In the genomic region with DNA sequence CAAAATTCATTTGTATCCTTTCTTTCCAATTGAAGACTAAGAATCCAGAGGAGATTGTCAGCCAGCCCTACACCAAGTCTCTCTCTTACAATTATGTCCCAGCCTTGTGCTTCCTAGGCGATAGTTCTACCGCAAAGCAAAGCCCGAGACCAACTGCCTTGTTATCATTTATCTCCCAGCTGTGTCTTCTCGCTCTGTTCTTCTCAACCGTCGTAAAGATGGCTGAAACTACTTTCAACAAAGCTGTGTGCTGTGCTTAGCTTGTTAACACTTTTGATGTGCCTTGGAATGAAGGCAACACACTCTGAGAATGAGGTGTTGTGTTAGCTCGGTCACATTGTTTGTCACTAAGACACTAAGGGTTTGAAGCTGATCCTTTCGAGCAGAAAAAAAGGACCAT, we compare ENCODE assay signal across 8 mouse cellular contexts. TPM values are rescaled to one million over a fixed set of nuclear protein-coding genes. Genes with fewer than 3 reads are reported as not detected.
A peak's percentile ranks its signal among the peaks of the same experiment; 100 is the strongest.
DNase-seq lines count a peak whose midpoint lies in the region; ATAC-seq and TF ChIP-seq lines count a peak whose summit lies in the region.

No protein-coding gene starts in this region.

- peaks cover 8% of the 10 kb centered on the region; the same call in 1 of the 2 replicates for H3K4me1 ChIP-seq in neural tube, embryonic 11.5 days (ENCODE audit: control insufficient read depth, insufficient read depth, low read length)
- H3K4me1 ChIP-seq in forebrain, embryonic 15.5 days, result peaks cover 30% of the 10 kb centered on the region
- peaks cover 15 to 34% of the 10 kb centered on the region in 2 experiments; a peak in 3 of 4 replicates for H3K4me1 ChIP-seq in liver, embryonic 14.5 days (replicated peaks; ENCODE audit: control insufficient read depth in 2 of 2, insufficient read depth in 2 of 2, low read length in 1 of 2)
- peaks cover 13% of the 10 kb centered on the region for H3K4me1 ChIP-seq in stomach, embryonic 16.5 days (ENCODE audit: control insufficient read depth, insufficient read depth, low read length)

- DNase-seq in neural tube, embryonic 11.5 days (ENCODE audit: low spot score), result no peak
- no peak for DNase-seq in neural tube, embryonic 10.5 days (ENCODE audit: extremely low spot score, low spot score)
- DNase-seq in liver, embryonic 14.5 days (ENCODE audit: low read depth in 3 of 3, low spot score in 3 of 3), result no peak
- DNase-seq in retina, embryonic 14.5 days (ENCODE audit: low spot score), result no peak
- no peak for DNase-seq in natural killer cell, adult 2 months (ENCODE audit: low spot score in 2 of 2)
- DNase-seq in gastrocnemius, postnatal 14 days, result no peak

- peak overlapping the region; percentile 73; the same call in 1 of the 2 replicates for H3K27ac ChIP-seq in neural tube, embryonic 11.5 days (ENCODE audit: low read depth, low read length)
- peak overlapping the region; percentile 92 for H3K27ac ChIP-seq in forebrain, embryonic 15.5 days (replicated peaks)
- peak overlapping the region; percentile 63 for H3K27ac ChIP-seq in liver, embryonic 14.5 days
- 0 out of 2 replicates have a peak overlapping the region, but pooled peaks have one; percentile 0 for H3K27ac ChIP-seq in stomach, embryonic 16.5 days (ENCODE audit: low read length)

- H3K4me3 ChIP-seq in neural tube, embryonic 11.5 days (ENCODE audit: low read depth, low read length), result peak overlapping the region; percentile 81
- H3K4me3 ChIP-seq in forebrain, embryonic 15.5 days, result peak overlapping the region; percentile 72
- H3K4me3 ChIP-seq in liver, embryonic 14.5 days (ENCODE audit: insufficient read depth in 1 of 2, low read depth in 2 of 2, low read length in 2 of 2), result peak overlapping the region; percentile 51 to 70; a peak in 3 of 4 replicates
- H3K4me3 ChIP-seq in stomach, embryonic 16.5 days (replicated peaks; ENCODE audit: low read length), result no peak overlapping the region

- peak; percentile 77 for TF ChIP-seq EP300 in liver, embryonic 14.5 days (IDR thresholded peaks at IDR 0.05; ENCODE audit: low read depth)

- H3K36me3 ChIP-seq in neural tube, embryonic 11.5 days (ENCODE audit: control insufficient read depth, insufficient read depth, low read length), result no peaks in the 10 kb centered on the region
- no peaks in the 10 kb centered on the region for H3K36me3 ChIP-seq in forebrain, embryonic 15.5 days
- no peaks in the 10 kb centered on the region for H3K36me3 ChIP-seq in liver, embryonic 14.5 days (replicated peaks; ENCODE audit: control insufficient read depth, insufficient read depth, low read depth)
- H3K36me3 ChIP-seq in stomach, embryonic 16.5 days (ENCODE audit: control insufficient read depth, insufficient read depth, low read length), result no peaks in the 10 kb centered on the region

- TF ChIP-seq CTCF in liver, embryonic 14.5 days (IDR thresholded peaks at IDR 0.05; ENCODE audit: low read depth), result no peak

- H3K9ac ChIP-seq in neural tube, embryonic 11.5 days (ENCODE audit: low read length), result no peak overlapping the region
- H3K9ac ChIP-seq in forebrain, embryonic 15.5 days (replicated peaks), result peak overlapping the region; percentile 82
- H3K9ac ChIP-seq in liver, embryonic 14.5 days (replicated peaks), result peak overlapping the region; percentile 18; the same call in 1 of the 2 replicates
- no peak overlapping the region for H3K9ac ChIP-seq in stomach, embryonic 16.5 days (ENCODE audit: low read length)

- no peaks in the 10 kb centered on the region for H3K27me3 ChIP-seq in neural tube, embryonic 11.5 days (ENCODE audit: control insufficient read depth, insufficient read depth, low read length)
- H3K27me3 ChIP-seq in forebrain, embryonic 15.5 days, result no peaks in the 10 kb centered on the region; the same call in 1 of the 2 replicates
- no peaks in the 10 kb centered on the region for H3K27me3 ChIP-seq in liver, embryonic 14.5 days (ENCODE audit: control insufficient read depth, insufficient read depth, low read length)
- H3K27me3 ChIP-seq in stomach, embryonic 16.5 days (ENCODE audit: control insufficient read depth, insufficient read depth, low read length), result no peaks in the 10 kb centered on the region

- intact Hi-C loops in gastrocnemius, postnatal 14 days (cut with DNase I; ENCODE audit: low total_unique reads), result loop anchor here (5.0 kb wide), 1 partner anchor 75 kb away; a partner anchor contains a TSS

- 31% methylated on average over 8 of the region's 8 CpGs for WGBS in neural tube, embryonic 11.5 days
- WGBS in forebrain, embryonic 15.5 days, result 25% methylated on average over 8 of the region's 8 CpGs
- WGBS in liver, embryonic 14.5 days (ENCODE audit: insufficient replicate concordance), result 10% methylated on average over 8 of the region's 8 CpGs
- 29% methylated on average over 8 of the region's 8 CpGs for WGBS in stomach, embryonic 16.5 days

- no peaks in the 10 kb centered on the region for H3K9me3 ChIP-seq in neural tube, embryonic 11.5 days (ENCODE audit: control insufficient read depth, low read length)
- H3K9me3 ChIP-seq in forebrain, embryonic 15.5 days, result no peaks in the 10 kb centered on the region
- no peaks in the 10 kb centered on the region for H3K9me3 ChIP-seq in liver, embryonic 14.5 days (ENCODE audit: control insufficient read depth, low read length)
- H3K9me3 ChIP-seq in stomach, embryonic 16.5 days (replicated peaks; ENCODE audit: control insufficient read depth, low read length), result no peaks in the 10 kb centered on the region

- peak overlapping the region; percentile 75 for H3K4me2 ChIP-seq in neural tube, embryonic 11.5 days (ENCODE audit: low read depth)
- peak overlapping the region; percentile 64 for H3K4me2 ChIP-seq in forebrain, embryonic 15.5 days (replicated peaks)
- H3K4me2 ChIP-seq in liver, embryonic 14.5 days (ENCODE audit: low read depth), result peak overlapping the region; percentile 76
- H3K4me2 ChIP-seq in stomach, embryonic 16.5 days (ENCODE audit: low read depth, low read length), result peak overlapping the region; percentile 82

- no peak for ATAC-seq in neural tube, embryonic 11.5 days (ENCODE audit: insufficient read depth, low FRiP score, low TSS enrichment)
- ATAC-seq in forebrain, embryonic 15.5 days (replicated peaks), result peak; percentile 11
- peak; percentile 50; the same call in 1 of the 2 replicates for ATAC-seq in liver, embryonic 14.5 days (ENCODE audit: insufficient read depth)
- no peak for ATAC-seq in stomach, embryonic 16.5 days (ENCODE audit: insufficient read depth, low FRiP score)

RNA-seq across cellular contexts. Expression of a gene that starts 0.7 kb away (rescaled TPM):
- 16.9 and 17.3 TPM in 2 replicates for polyA plus RNA-seq in neural tube, embryonic 11.5 days (2014; fragmentation: Nextera tagmentation; extraction: Ambion mirVana)
- 32.9 and 33.0 TPM in 2 replicates for polyA plus RNA-seq in forebrain, embryonic 15.5 days (2015; fragmentation: Nextera tagmentation; extraction: Ambion mirVana)
- polyA plus RNA-seq in liver, embryonic 14.5 days (2012; rRNA removed), result 3.0 TPM in 2 replicates
- polyA plus RNA-seq in liver, embryonic 14.5 days (2014; fragmentation: Nextera tagmentation; extraction: Ambion mirVana), result 2.2 and 2.9 TPM in 2 replicates
- 2.7 TPM in 2 replicates for polyA plus RNA-seq in stomach, embryonic 16.5 days (2015; fragmentation: Nextera tagmentation; extraction: Ambion mirVana)
- under 1 TPM; 0.44 to 0.92 TPM for total RNA-seq in gastrocnemius, postnatal 14 days (2021)

RNA-seq across cellular contexts. Expression of a gene that starts 13.4 kb away (rescaled TPM):
- 31.3 and 36.7 TPM in 2 replicates for polyA plus RNA-seq in neural tube, embryonic 11.5 days (2014; fragmentation: Nextera tagmentation; extraction: Ambion mirVana)
- 15.2 and 15.3 TPM in 2 replicates for polyA plus RNA-seq in forebrain, embryonic 15.5 days (2015; fragmentation: Nextera tagmentation; extraction: Ambion mirVana)
- polyA plus RNA-seq in liver, embryonic 14.5 days (2012; rRNA removed), result 22.8 and 24.6 TPM in 2 replicates
- 17.3 and 19.4 TPM in 2 replicates for polyA plus RNA-seq in liver, embryonic 14.5 days (2014; fragmentation: Nextera tagmentation; extraction: Ambion mirVana)
- 18.1 and 18.9 TPM in 2 replicates for polyA plus RNA-seq in stomach, embryonic 16.5 days (2015; fragmentation: Nextera tagmentation; extraction: Ambion mirVana)
- total RNA-seq in gastrocnemius, postnatal 14 days (2021), result 1 to 10 TPM in 1 of 2 experiments, under 1 TPM in 1; 0.92 to 1.3 TPM

RNA-seq across cellular contexts. Expression of a gene that starts 41.7 kb away (rescaled TPM):
- 211 and 217 TPM in 2 replicates for polyA plus RNA-seq in neural tube, embryonic 11.5 days (2014; fragmentation: Nextera tagmentation; extraction: Ambion mirVana)
- 252 and 259 TPM in 2 replicates for polyA plus RNA-seq in forebrain, embryonic 15.5 days (2015; fragmentation: Nextera tagmentation; extraction: Ambion mirVana)
- polyA plus RNA-seq in liver, embryonic 14.5 days (2012; rRNA removed), result 37.8 and 45.6 TPM in 2 replicates
- 44.0 and 53.1 TPM in 2 replicates for polyA plus RNA-seq in liver, embryonic 14.5 days (2014; fragmentation: Nextera tagmentation; extraction: Ambion mirVana)
- 167 and 177 TPM in 2 replicates for polyA plus RNA-seq in stomach, embryonic 16.5 days (2015; fragmentation: Nextera tagmentation; extraction: Ambion mirVana)
- 100 to 1,000 TPM; 140 to 162 TPM for total RNA-seq in gastrocnemius, postnatal 14 days (2021)

Comparison
In these comparisons a context has a peak if more than half of its experiments do, and no peak if none do; other contexts are left out.
1. ATAC-seq: peak in forebrain, embryonic 15.5 days (single experiment) and liver, embryonic 14.5 days (single experiment); none in neural tube, embryonic 11.5 days (single experiment) and stomach, embryonic 16.5 days (single experiment).
2. H3K27ac ChIP-seq: peak in every context shown above with its lines; median percentile 92 in forebrain, embryonic 15.5 days; 73 in neural tube, embryonic 11.5 days; 63 in liver, embryonic 14.5 days; 0 in stomach, embryonic 16.5 days.
3. H3K9ac ChIP-seq: peak in forebrain, embryonic 15.5 days (single experiment) and liver, embryonic 14.5 days (single experiment); none in neural tube, embryonic 11.5 days (single experiment) and stomach, embryonic 16.5 days (single experiment).
4. Peak in every context shown above with its lines, with median percentiles within 50 percentile points of each other: H3K4me2 ChIP-seq.